9 mouse cellular contexts compared by ENCODE assay signal in the genomic region with DNA sequence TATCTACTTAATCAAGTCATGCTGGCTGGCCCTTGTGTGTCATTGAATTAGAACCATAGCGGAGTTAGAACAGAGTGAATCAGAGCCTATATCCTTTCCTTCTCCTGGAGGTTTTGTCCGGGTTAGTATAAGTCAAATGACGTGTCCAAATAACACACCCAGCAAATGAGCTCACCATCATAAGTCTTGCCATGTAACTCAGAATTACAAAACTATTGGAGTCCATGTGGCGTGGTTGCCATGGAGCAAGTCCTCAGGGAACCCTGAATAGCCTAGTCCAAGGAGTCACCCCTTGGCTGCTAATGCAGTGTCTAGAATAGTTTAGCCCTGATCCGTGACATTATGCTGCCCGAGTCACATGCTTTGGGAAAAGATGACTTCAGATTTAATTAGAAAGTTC. TPM values are rescaled to one million over a fixed set of nuclear protein-coding genes. Genes with fewer than 3 reads are reported as not detected.
A peak's percentile ranks its signal among the peaks of the same experiment; 100 is the strongest.
DNase-seq lines count a peak whose midpoint lies in the region; TF ChIP-seq lines count a peak whose summit lies in the region.
"Had no signal": no experiment of that assay in that cellular context is flagged by ENCODE, and none has a peak within 500 bp of the region (broad histone marks: within the 10 kb centered on the region; RNA-seq: fewer than 3 reads in every experiment).

No protein-coding gene starts in this region.

- peaks cover 3% of the 10 kb centered on the region; the same call in 1 of the 2 replicates for H3K4me1 ChIP-seq in thymus, adult 2 months (replicated peaks; ENCODE audit: control insufficient read depth, insufficient read depth, low read length)

- no peak overlapping the region for H3K27ac ChIP-seq in thymus, adult 2 months (ENCODE audit: control insufficient read depth, insufficient read depth, low read length)

- DNase-seq in adrenal gland, adult (ENCODE audit: inconsistent age in 2 of 2, low spot score in 1 of 2) = peak; percentile 10 to 67
- no peak for DNase-seq in adrenal gland, postnatal 4 days (ENCODE audit: low spot score in 2 of 2)
- DNase-seq in lung, postnatal 36 days = peak; percentile 43
- DNase-seq in lung, postnatal 14 days = no peak
- DNase-seq in heart, adult 8-10 months (ENCODE audit: low spot score) = peak; percentile 76
- peak; percentile 97 for DNase-seq in skeletal muscle tissue, adult 2 months (ENCODE audit: low read depth, low spot score)
- no peak for DNase-seq in retina, postnatal 1 day
- DNase-seq in thymus, adult 2 months = no peak
- DNase-seq: liver had no signal

- no peak for TF ChIP-seq POLR2A in thymus, adult 2 months (IDR thresholded peaks at IDR 0.05; ENCODE audit: control insufficient read depth, extremely low read depth, insufficient read depth, low read length, poor library complexity)

- TF ChIP-seq CTCF in thymus, adult 2 months (IDR thresholded peaks at IDR 0.05; ENCODE audit: borderline replicate concordance, control insufficient read depth, extremely low read depth, insufficient read depth, low read length, poor library complexity) = no peak

- H3K27me3 ChIP-seq in thymus, adult 2 months (ENCODE audit: control insufficient read depth, insufficient read depth, low read length) = no peaks in the 10 kb centered on the region

- 95% methylated on average over 6 of the region's 6 CpGs for WGBS in thymus, adult 2 months

- H3K4me3 ChIP-seq in thymus, adult 2 months (ENCODE audit: control insufficient read depth, insufficient read depth, low read length) = no peak overlapping the region

- H3K36me3 ChIP-seq in thymus, adult 2 months (ENCODE audit: control insufficient read depth, insufficient read depth, low read length) = no peaks in the 10 kb centered on the region

RNA-seq across cellular contexts. Expression of gene Ugp2, which starts 57.7 kb away (rescaled TPM):
- total RNA-seq in adrenal gland, postnatal 4 days (2021) = 10 to 100 TPM; 78.2 to 83.7 TPM
- 100 to 1,000 TPM; 208 to 263 (median 234) TPM for total RNA-seq in heart, adult 8-10 months (2022)
- polyA plus RNA-seq in thymus, adult 2 months (2012; rRNA removed) = 3.7 TPM in 2 replicates

Comparison
In these comparisons a context has a peak if more than half of its experiments do, and no peak if none do; other contexts are left out.
1. DNase-seq: peak in adrenal gland, adult (2 of 2), lung, postnatal 36 days (single experiment), heart, adult 8-10 months (single experiment) and skeletal muscle tissue, adult 2 months (single experiment); none in adrenal gland, postnatal 4 days (0 of 2), lung, postnatal 14 days (single experiment), retina, postnatal 1 day (single experiment) and thymus, adult 2 months (single experiment).